8 mouse cellular contexts compared by ENCODE assay signal in genomic region chr12:69241405-69241770, GRCm38 (mm10). TPM values are rescaled to one million over a fixed set of nuclear protein-coding genes. Genes with fewer than 3 reads are reported as not detected.
A peak's percentile ranks its signal among the peaks of the same experiment; 100 is the strongest.
DNase-seq lines count a peak whose midpoint lies in the region; ATAC-seq and TF ChIP-seq lines count a peak whose summit lies in the region.

No protein-coding gene starts in this region.

- peak overlapping the region; percentile 88 for H3K9ac ChIP-seq in hindbrain, embryonic 16.5 days (ENCODE audit: low read depth, low read length)
- H3K9ac ChIP-seq in midbrain, postnatal 0 days (replicated peaks; ENCODE audit: low read length, poor library complexity, severe bottlenecking) = peak overlapping the region; percentile 80

- no peaks in the 10 kb centered on the region for H3K27me3 ChIP-seq in kidney, adult 2 months (replicated peaks; ENCODE audit: control insufficient read depth, insufficient read depth, low read length)
- no peaks in the 10 kb centered on the region for H3K27me3 ChIP-seq in hindbrain, embryonic 16.5 days (replicated peaks; ENCODE audit: control insufficient read depth, insufficient read depth, low read length)
- no peaks in the 10 kb centered on the region for H3K27me3 ChIP-seq in midbrain, postnatal 0 days (ENCODE audit: insufficient read depth, low read length)

- peak overlapping the region; percentile 65 for H3K4me3 ChIP-seq in kidney, adult 2 months (ENCODE audit: insufficient read depth, low read depth, low read length)
- H3K4me3 ChIP-seq in brown adipose tissue, adult 24 weeks (ENCODE audit: insufficient read depth, low read depth, low read length) = peak overlapping the region; percentile 91
- peak overlapping the region; percentile 72 for H3K4me3 ChIP-seq in hindbrain, embryonic 16.5 days (ENCODE audit: low read length)
- peak overlapping the region; percentile 68 for H3K4me3 ChIP-seq in midbrain, postnatal 0 days (ENCODE audit: low read depth, low read length)

- no peak for TF ChIP-seq POLR2A in kidney, adult 2 months (IDR thresholded peaks at IDR 0.05; ENCODE audit: low read depth, low read length)

- no peaks in the 10 kb centered on the region for H3K4me1 ChIP-seq in kidney, adult 2 months (ENCODE audit: control insufficient read depth, insufficient read depth, low read length)
- no peaks in the 10 kb centered on the region for H3K4me1 ChIP-seq in brown adipose tissue, adult 24 weeks (ENCODE audit: control insufficient read depth, insufficient read depth, insufficient read length, low read length)
- H3K4me1 ChIP-seq in hindbrain, embryonic 16.5 days (ENCODE audit: control insufficient read depth, insufficient read depth, low read depth, low read length) = no peaks in the 10 kb centered on the region
- H3K4me1 ChIP-seq in midbrain, postnatal 0 days (ENCODE audit: insufficient read depth, low read length) = no peaks in the 10 kb centered on the region

- DNase-seq in kidney, adult 2 months = no peak
- no peak for DNase-seq in kidney, adult 18-20 months
- no peak for DNase-seq in midbrain, postnatal 0 days (ENCODE audit: low spot score)
- no peak for DNase-seq in thymus, postnatal 0 days (ENCODE audit: low spot score)
- DNase-seq in frontal cortex, postnatal 14 days (ENCODE audit: low spot score in 2 of 2) = no peak
- DNase-seq in testis, postnatal 14 days (ENCODE audit: low spot score) = no peak

- H3K4me2 ChIP-seq in hindbrain, embryonic 16.5 days (ENCODE audit: low read length) = peak overlapping the region; percentile 68
- H3K4me2 ChIP-seq in midbrain, postnatal 0 days (ENCODE audit: low read depth, low read length, poor library complexity, severe bottlenecking) = peak overlapping the region; percentile 66

- 2% methylated on average over 3 of the region's 3 CpGs for WGBS in kidney, adult 2 months
- 0% methylated on average over 3 of the region's 3 CpGs for WGBS in hindbrain, embryonic 16.5 days
- WGBS in midbrain, postnatal 0 days = 0% methylated on average over 3 of the region's 3 CpGs

- TF ChIP-seq CTCF in kidney, adult 2 months (conservative IDR thresholded peaks at IDR 0.05; ENCODE audit: insufficient read depth, insufficient read length, low read depth, low read length) = no peak
- no peak for TF ChIP-seq CTCF in midbrain, postnatal 0 days (IDR thresholded peaks at IDR 0.05)

- ATAC-seq in hindbrain, embryonic 16.5 days = no peak
- ATAC-seq in midbrain, postnatal 0 days (ENCODE audit: low FRiP score) = peak; percentile 42; the same call in 1 of the 2 replicates

- H3K36me3 ChIP-seq in kidney, adult 2 months (ENCODE audit: control insufficient read depth, insufficient read depth, low read length) = no peaks in the 10 kb centered on the region
- no peaks in the 10 kb centered on the region for H3K36me3 ChIP-seq in hindbrain, embryonic 16.5 days (ENCODE audit: control insufficient read depth, insufficient read depth, low read length)
- no peaks in the 10 kb centered on the region for H3K36me3 ChIP-seq in midbrain, postnatal 0 days (ENCODE audit: insufficient read depth, low read length)

- H3K27ac ChIP-seq in kidney, adult 2 months (ENCODE audit: insufficient read depth, low read depth, low read length) = no peak overlapping the region
- H3K27ac ChIP-seq in brown adipose tissue, adult 24 weeks (replicated peaks; ENCODE audit: low read depth, low read length) = no peak overlapping the region; the same call in 1 of the 2 replicates
- peak overlapping the region; percentile 89 for H3K27ac ChIP-seq in hindbrain, embryonic 16.5 days (ENCODE audit: low read depth, low read length)
- H3K27ac ChIP-seq in midbrain, postnatal 0 days (ENCODE audit: low read depth, low read length) = peak overlapping the region; percentile 85

- H3K9me3 ChIP-seq in hindbrain, embryonic 16.5 days (ENCODE audit: control insufficient read depth, low read length) = no peaks in the 10 kb centered on the region
- H3K9me3 ChIP-seq in midbrain, postnatal 0 days (ENCODE audit: low read length) = no peaks in the 10 kb centered on the region

RNA-seq across cellular contexts. Expression of gene Klhdc1, which starts 0.4 kb away (rescaled TPM):
- polyA plus RNA-seq in kidney, adult 2 months (2012; rRNA removed) = 2.9 and 5.9 TPM in 2 replicates
- 9.0 and 9.3 TPM in 2 replicates for polyA plus RNA-seq in brown adipose tissue, adult 24 weeks (2012; ENCODE audit: insufficient read depth, insufficient read length, missing spikeins)
- 13.0 and 17.2 TPM in 2 replicates for polyA plus RNA-seq in hindbrain, embryonic 16.5 days (2015; fragmentation: Nextera tagmentation; extraction: Ambion mirVana)
- total RNA-seq in midbrain, postnatal 0 days (2014; rRNA removed) = 8.5 TPM in 2 replicates
- polyA plus RNA-seq in midbrain, postnatal 0 days (2015; fragmentation: Nextera tagmentation; extraction: Ambion mirVana) = 18.1 and 25.6 TPM in 2 replicates
- 15.6 and 22.8 TPM in 2 replicates for polyA plus RNA-seq in thymus, postnatal 0 days (2015; fragmentation: Nextera tagmentation; extraction: Ambion mirVana)

RNA-seq across cellular contexts. Expression of gene Pole2, which starts 13.4 kb away (rescaled TPM):
- polyA plus RNA-seq in kidney, adult 2 months (2012; rRNA removed) = 1.9 TPM in 2 replicates
- not detected in 2 replicates for polyA plus RNA-seq in brown adipose tissue, adult 24 weeks (2012; ENCODE audit: insufficient read depth, insufficient read length, missing spikeins)
- polyA plus RNA-seq in hindbrain, embryonic 16.5 days (2015; fragmentation: Nextera tagmentation; extraction: Ambion mirVana) = 4.4 and 5.1 TPM in 2 replicates
- 2.4 and 3.6 TPM in 2 replicates for total RNA-seq in midbrain, postnatal 0 days (2014; rRNA removed)
- polyA plus RNA-seq in midbrain, postnatal 0 days (2015; fragmentation: Nextera tagmentation; extraction: Ambion mirVana) = 1.4 TPM in 2 replicates
- 21.4 and 23.1 TPM in 2 replicates for polyA plus RNA-seq in thymus, postnatal 0 days (2015; fragmentation: Nextera tagmentation; extraction: Ambion mirVana)

RNA-seq across cellular contexts. Expression of gene Gm49384, which starts 37.3 kb away (rescaled TPM):
- 0.57 and 0.78 TPM in 2 replicates for polyA plus RNA-seq in kidney, adult 2 months (2012; rRNA removed)
- 2.3 and 3.8 TPM in 2 replicates for polyA plus RNA-seq in brown adipose tissue, adult 24 weeks (2012; ENCODE audit: insufficient read depth, insufficient read length, missing spikeins)
- 10.8 and 11.6 TPM in 2 replicates for polyA plus RNA-seq in hindbrain, embryonic 16.5 days (2015; fragmentation: Nextera tagmentation; extraction: Ambion mirVana)
- 1.2 TPM in 1 of 2 replicates, not detected in the other for total RNA-seq in midbrain, postnatal 0 days (2014; rRNA removed)
- polyA plus RNA-seq in midbrain, postnatal 0 days (2015; fragmentation: Nextera tagmentation; extraction: Ambion mirVana) = 2.5 and 2.9 TPM in 2 replicates
- 29.5 and 31.1 TPM in 2 replicates for polyA plus RNA-seq in thymus, postnatal 0 days (2015; fragmentation: Nextera tagmentation; extraction: Ambion mirVana)

RNA-seq across cellular contexts. Expression of gene Dnaaf2, which starts 43.2 kb away (rescaled TPM):
- polyA plus RNA-seq in kidney, adult 2 months (2012; rRNA removed) = 1.3 and 1.5 TPM in 2 replicates
- not detected in 2 replicates for polyA plus RNA-seq in brown adipose tissue, adult 24 weeks (2012; ENCODE audit: insufficient read depth, insufficient read length, missing spikeins)
- 6.8 and 7.1 TPM in 2 replicates for polyA plus RNA-seq in hindbrain, embryonic 16.5 days (2015; fragmentation: Nextera tagmentation; extraction: Ambion mirVana)
- total RNA-seq in midbrain, postnatal 0 days (2014; rRNA removed) = 5.0 and 6.1 TPM in 2 replicates
- 8.0 and 9.4 TPM in 2 replicates for polyA plus RNA-seq in midbrain, postnatal 0 days (2015; fragmentation: Nextera tagmentation; extraction: Ambion mirVana)
- 11.0 and 11.2 TPM in 2 replicates for polyA plus RNA-seq in thymus, postnatal 0 days (2015; fragmentation: Nextera tagmentation; extraction: Ambion mirVana)

RNA-seq across cellular contexts. Expression of gene Gm49383, which starts 44.5 kb away (rescaled TPM):
- 2.6 and 3.1 TPM in 2 replicates for polyA plus RNA-seq in kidney, adult 2 months (2012; rRNA removed)
- 2.2 TPM in 1 of 2 replicates, not detected in the other for polyA plus RNA-seq in brown adipose tissue, adult 24 weeks (2012; ENCODE audit: insufficient read depth, insufficient read length, missing spikeins)
- 13.6 and 15.3 TPM in 2 replicates for polyA plus RNA-seq in hindbrain, embryonic 16.5 days (2015; fragmentation: Nextera tagmentation; extraction: Ambion mirVana)
- total RNA-seq in midbrain, postnatal 0 days (2014; rRNA removed) = 0.38 and 4.0 TPM in 2 replicates
- 5.3 and 5.4 TPM in 2 replicates for polyA plus RNA-seq in midbrain, postnatal 0 days (2015; fragmentation: Nextera tagmentation; extraction: Ambion mirVana)
- 35.7 and 37.1 TPM in 2 replicates for polyA plus RNA-seq in thymus, postnatal 0 days (2015; fragmentation: Nextera tagmentation; extraction: Ambion mirVana)

Comparison
In these comparisons a context has a peak if more than half of its experiments do, and no peak if none do; other contexts are left out.
1. H3K27ac ChIP-seq: peak in hindbrain, embryonic 16.5 days (single experiment) and midbrain, postnatal 0 days (single experiment); none in kidney, adult 2 months (single experiment) and brown adipose tissue, adult 24 weeks (single experiment).
2. Peak in every context shown above with its lines, with median percentiles within 50 percentile points of each other: H3K4me3 ChIP-seq.